Mouse (Mus musculus): ENCODE results near the gene Gm3752. TPM values are rescaled to one million over a fixed set of nuclear protein-coding genes. Genes with fewer than 3 reads are reported as not detected.
"Not testable (repeated sequence)": the region's sequence is repeated elsewhere in the genome, so short reads cannot be mapped to it uniquely, and the experiment has no call there.

The Gm3752 gene
- polyA plus RNA-seq (2015; fragmentation: Nextera tagmentation; extraction: Ambion mirVana) = 13.8 and 18.4 TPM in 2 replicates

GRCm38 (mm10) chr14:7483662-7484061 is at the start of gene Gm3752:
Gm3752 (minus strand) TSS chr14:7483762.
- H3K27ac ChIP-seq (ENCODE audit: low read depth, low read length); H3K9ac ChIP-seq (ENCODE audit: low read depth, low read length); H3K4me3 ChIP-seq (ENCODE audit: low read length); H3K9me3 ChIP-seq (ENCODE audit: control insufficient read depth, low read length); ATAC-seq; H3K4me1 ChIP-seq (ENCODE audit: control insufficient read depth, insufficient read depth, low read depth, low read length); H3K27me3 ChIP-seq (replicated peaks; ENCODE audit: control insufficient read depth, insufficient read depth, low read length); H3K36me3 ChIP-seq (ENCODE audit: control insufficient read depth, insufficient read depth, low read length); H3K4me2 ChIP-seq (ENCODE audit: low read length): not testable (repeated sequence)
- WGBS = 56% methylated on average over 1 of the region's 3 CpGs

GRCm38 (mm10) chr14:7488731-7489130 is 5.2 kb upstream of the Gm3752 start:
- Histone ChIP-seq H3K9ac (ENCODE audit: low read depth, low read length) (peak overlapping the region; percentile 56), H3K4me3 (ENCODE audit: low read length) (peak overlapping the region; percentile 39), H3K4me2 (ENCODE audit: low read length) (peak overlapping the region; percentile 52)
- not testable (repeated sequence) for H3K9me3 ChIP-seq (ENCODE audit: control insufficient read depth, low read length); ATAC-seq; H3K4me1 ChIP-seq (ENCODE audit: control insufficient read depth, insufficient read depth, low read depth, low read length); H3K36me3 ChIP-seq (ENCODE audit: control insufficient read depth, insufficient read depth, low read length); H3K27ac ChIP-seq (ENCODE audit: low read depth, low read length); H3K27me3 ChIP-seq (replicated peaks; ENCODE audit: control insufficient read depth, insufficient read depth, low read length)
- WGBS = under 1% methylated on average over 11 of the region's 18 CpGs

- H3K4me3 ChIP-seq (ENCODE audit: low read length); ATAC-seq: not testable (repeated sequence)
- WGBS = no CpG with 5 or more reads among the region's 2 CpGs
These were observed 32.7 kb downstream of the Gm3752 start, which contains the start of gene Gm3755 for GRCm38 (mm10) chr14:7450817-7451216. Gm3755 (minus strand) TSS chr14:7450917.

GRCm38 (mm10) chr14:7422496-7422895 is 61.1 kb downstream of the Gm3752 start:
- H3K4me3 ChIP-seq (ENCODE audit: low read length); H3K27ac ChIP-seq (ENCODE audit: low read depth, low read length); H3K27me3 ChIP-seq (replicated peaks; ENCODE audit: control insufficient read depth, insufficient read depth, low read length); H3K4me2 ChIP-seq (ENCODE audit: low read length); H3K9ac ChIP-seq (ENCODE audit: low read depth, low read length); H3K9me3 ChIP-seq (ENCODE audit: control insufficient read depth, low read length); ATAC-seq; H3K36me3 ChIP-seq (ENCODE audit: control insufficient read depth, insufficient read depth, low read length); H3K4me1 ChIP-seq (ENCODE audit: control insufficient read depth, insufficient read depth, low read depth, low read length): not testable (repeated sequence)
- 73% methylated on average over 2 of the region's 2 CpGs for WGBS

More at GRCm38 (mm10) chr14:7450817-7451216, 32.7 kb downstream of the Gm3752 start, which contains the start of gene Gm3755:
- H3K27ac ChIP-seq (ENCODE audit: low read depth, low read length); H3K27me3 ChIP-seq (replicated peaks; ENCODE audit: control insufficient read depth, insufficient read depth, low read length); H3K9me3 ChIP-seq (ENCODE audit: control insufficient read depth, low read length); H3K4me2 ChIP-seq (ENCODE audit: low read length); H3K9ac ChIP-seq (ENCODE audit: low read depth, low read length); H3K36me3 ChIP-seq (ENCODE audit: control insufficient read depth, insufficient read depth, low read length); H3K4me1 ChIP-seq (ENCODE audit: control insufficient read depth, insufficient read depth, low read depth, low read length): not testable (repeated sequence)

Other genes starting within 250 kb of the Gm3752 start
- not detected in 2 replicates for gene Gm3727, start 219.0 kb downstream of the Gm3752 start, polyA plus RNA-seq (2015; fragmentation: Nextera tagmentation; extraction: Ambion mirVana)
- 6.6 and 7.6 TPM in 2 replicates for gene Gm3739, start 168.7 kb downstream of the Gm3752 start, polyA plus RNA-seq (2015; fragmentation: Nextera tagmentation; extraction: Ambion mirVana)
- not detected in 2 replicates for gene Gm5797, start 151.4 kb downstream of the Gm3752 start, polyA plus RNA-seq (2015; fragmentation: Nextera tagmentation; extraction: Ambion mirVana)
- gene Gm8374, start 118.6 kb downstream of the Gm3752 start, polyA plus RNA-seq (2015; fragmentation: Nextera tagmentation; extraction: Ambion mirVana) = not detected in 2 replicates
- gene Gm3755, start 32.8 kb downstream of the Gm3752 start, polyA plus RNA-seq (2015; fragmentation: Nextera tagmentation; extraction: Ambion mirVana) = 0.16 TPM in 1 of 2 replicates, not detected in the other
- 6.1 and 6.7 TPM in 2 replicates for gene Gm3558, start 84.8 kb upstream of the Gm3752 start, polyA plus RNA-seq (2015; fragmentation: Nextera tagmentation; extraction: Ambion mirVana)
- not detected in 2 replicates for gene Gm10338, start 111.8 kb upstream of the Gm3752 start, polyA plus RNA-seq (2015; fragmentation: Nextera tagmentation; extraction: Ambion mirVana)
- not detected in 2 replicates for gene Gm10128, start 160.2 kb upstream of the Gm3752 start, polyA plus RNA-seq (2015; fragmentation: Nextera tagmentation; extraction: Ambion mirVana)

Data from hindbrain, embryonic 16.5 days (tissue).